Mouse (Mus musculus): Measurements from ENCODE around the gene Neurl1a.

DNA sequence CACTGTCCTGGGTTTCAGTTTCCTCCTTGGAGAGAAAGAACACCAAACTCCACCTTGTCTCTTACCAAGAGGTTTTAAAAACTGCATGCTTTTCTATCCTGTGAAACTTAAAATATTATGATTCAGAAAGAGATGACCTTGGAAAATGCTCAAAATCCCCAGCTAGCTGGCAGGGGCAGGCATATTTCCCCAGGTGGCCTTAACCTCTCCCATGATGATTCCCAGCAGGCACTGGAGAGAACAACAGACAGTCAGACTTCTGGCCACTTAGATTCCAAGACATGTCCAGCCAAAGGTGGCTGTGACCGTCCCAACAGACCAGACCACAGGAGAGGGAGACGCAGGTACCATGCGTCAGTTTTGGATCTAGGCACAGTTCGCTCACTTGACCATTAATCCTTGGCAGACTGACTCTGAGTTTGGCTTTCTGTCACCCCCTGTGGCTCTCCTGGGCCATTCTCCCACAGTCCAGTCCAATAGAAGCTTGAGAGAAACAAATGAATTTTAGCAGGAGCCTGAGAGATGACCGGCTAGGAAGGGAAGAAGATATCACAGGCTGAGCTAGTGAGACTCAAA lies 125.6 kb downstream of the Neurl1a start:
- TF ChIP-seq POLR2A (IDR thresholded peaks at IDR 0.05; ENCODE audit: borderline replicate concordance, extremely low read depth, low read depth, low read length) (no peak), CTCF (IDR thresholded peaks at IDR 0.05; ENCODE audit: insufficient read depth, low read length) (no peak)
